Mouse (Mus musculus): ENCODE data around the gene D130052B06Rik.

The D130052B06Rik gene

DNA sequence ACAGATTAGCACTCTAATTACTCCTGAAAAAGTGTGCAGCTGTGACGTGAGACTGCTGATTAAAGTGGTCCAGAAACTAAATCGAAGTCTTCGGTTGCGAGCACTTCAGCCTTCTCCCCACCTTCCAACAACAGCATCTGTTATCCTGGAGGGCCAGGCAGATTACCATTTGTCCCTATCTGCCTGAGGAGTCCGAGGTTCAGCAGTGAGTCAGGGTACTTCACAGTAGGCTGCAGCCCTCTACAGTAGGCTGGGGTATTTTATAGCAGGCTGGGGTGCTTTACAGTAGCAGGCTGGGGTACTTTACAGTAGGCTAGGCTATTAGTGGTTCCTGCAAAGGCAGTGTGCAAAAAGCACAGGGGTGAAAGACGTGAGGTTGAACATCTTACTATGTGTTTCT is 69.3 kb downstream of the D130052B06Rik start:
- DNase-seq: no peak

DNA sequence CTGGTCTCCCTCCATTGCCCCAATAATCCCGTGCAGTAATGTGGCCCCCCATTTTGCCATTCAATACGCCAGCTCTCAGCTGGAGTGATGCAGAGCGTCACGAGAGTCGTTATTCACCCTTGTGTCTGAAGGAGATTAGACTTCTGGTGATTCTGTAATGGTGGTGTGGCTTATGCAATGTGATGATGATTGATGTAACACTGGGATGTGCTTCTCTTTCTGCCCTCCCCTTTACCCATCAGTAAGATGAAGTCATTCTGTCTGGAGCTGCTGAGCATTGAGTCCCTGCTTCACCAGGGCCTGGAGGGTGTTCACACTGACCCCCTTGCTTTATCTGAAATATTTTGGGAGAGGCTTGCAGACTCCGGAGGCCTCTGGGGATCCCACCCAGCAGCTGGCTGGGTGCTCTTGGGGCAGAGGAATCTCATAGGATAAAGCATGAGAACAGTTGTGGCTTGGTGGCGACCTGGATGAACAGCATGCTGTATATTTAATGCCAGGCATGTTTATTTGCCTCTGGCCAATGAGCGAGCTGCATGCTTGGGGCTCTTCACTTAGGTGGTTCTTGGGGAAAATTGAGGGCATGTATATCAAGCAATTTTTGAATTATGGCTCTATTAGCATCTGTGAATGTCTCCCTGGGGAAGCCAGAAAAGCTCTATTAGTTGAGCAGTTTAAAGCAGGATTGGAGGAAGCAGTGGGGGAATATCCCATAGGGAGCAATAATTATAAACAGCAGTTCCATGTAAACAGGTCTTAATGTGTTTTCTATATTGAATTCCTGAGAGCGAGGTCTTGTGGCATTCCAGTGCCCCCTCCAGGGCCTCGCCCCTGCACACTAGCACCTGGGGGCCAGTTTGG is 71.2 kb downstream of the D130052B06Rik start:
- no peak for DNase-seq
